Mouse (Mus musculus) c-Kit-positive CD71-positive TER-119-positive erythroid progenitor cells, embryonic 14.5 days (primary cell): ENCODE results near the gene A730046J19Rik.

ENCODE experiments used
- DNase-seq: peaks from one replicate; pipeline ENCODE4 v3.0.0-alpha.2; 2013; ENCODE audit warnings: low spot score

A730046J19Rik gene

GRCm38 (mm10) chrX:144153523-144153922 lies at the start of gene A730046J19Rik:
Gene A730046J19Rik, plus strand, starts transcription at chrX:144153695.
- no peak for DNase-seq

- DNase-seq: no peak
Observed at GRCm38 (mm10) chrX:144104619-144105416, 48.7 kb upstream of the A730046J19Rik start.

- DNase-seq: no peak
Observed at GRCm38 (mm10) chrX:144136281-144136680, 17.2 kb upstream of the A730046J19Rik start.

GRCm38 (mm10) chrX:144149987-144150386 lies 3.5 kb upstream of the A730046J19Rik start:
- DNase-seq: no peak

GRCm38 (mm10) chrX:144154111-144154510 lies 616 bp downstream of the A730046J19Rik start:
- DNase-seq: no peak

- DNase-seq: no peak
Observed at GRCm38 (mm10) chrX:144162936-144163335, 9.4 kb downstream of the A730046J19Rik start.
